Mouse (Mus musculus) A20 (cell line): ENCODE data around the gene Hist1h4h.
"Not testable (repeated sequence)": the region's sequence is repeated elsewhere in the genome, so short reads cannot be mapped to it uniquely, and the experiment has no call there.

Experiments
- DNase-seq: peaks from one replicate; pipeline ENCODE4 v3.0.0-alpha.2; 2011; ENCODE audit warnings: low read depth, low spot score

Gene Hist1h4h

DNA sequence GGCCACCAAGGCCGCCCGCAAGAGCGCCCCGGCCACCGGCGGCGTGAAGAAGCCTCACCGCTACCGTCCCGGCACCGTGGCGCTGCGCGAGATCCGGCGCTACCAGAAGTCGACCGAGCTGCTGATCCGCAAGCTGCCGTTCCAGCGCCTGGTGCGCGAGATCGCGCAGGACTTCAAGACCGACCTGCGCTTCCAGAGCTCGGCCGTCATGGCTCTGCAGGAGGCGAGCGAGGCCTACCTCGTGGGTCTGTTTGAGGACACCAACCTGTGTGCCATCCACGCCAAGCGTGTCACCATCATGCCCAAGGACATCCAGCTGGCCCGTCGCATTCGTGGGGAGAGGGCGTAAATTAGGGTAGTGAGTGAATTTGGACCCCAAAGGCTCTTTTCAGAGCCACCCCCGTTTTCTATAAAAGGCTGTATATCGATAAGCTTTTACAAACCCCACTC, 45.0 kb downstream of the Hist1h4h start:
- DNase-seq = not testable (repeated sequence)

DNA sequence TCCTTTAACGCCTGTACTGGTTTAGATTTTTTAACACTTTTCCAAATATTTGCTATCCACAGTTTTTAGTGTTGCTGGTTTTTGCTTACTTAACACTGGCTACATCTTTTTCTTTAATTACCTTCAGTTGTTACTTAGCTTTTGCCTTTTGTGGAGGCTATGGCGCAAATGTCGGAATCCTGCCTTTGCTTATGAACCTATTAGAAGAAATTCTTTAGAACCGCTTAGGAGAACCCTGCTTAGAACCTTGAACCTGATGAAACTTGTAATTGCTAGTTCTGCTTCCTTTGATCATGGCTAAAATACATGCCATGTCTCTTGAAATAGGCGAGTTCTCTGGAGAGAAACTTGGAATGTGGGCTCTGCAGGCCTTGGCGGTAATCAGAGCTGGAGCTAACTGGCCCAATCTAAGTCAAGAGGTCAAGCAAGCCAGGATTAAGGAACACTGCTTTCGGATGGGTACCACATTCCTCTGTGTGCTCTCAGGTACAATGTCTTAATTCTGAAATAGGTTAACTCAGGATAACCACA, 45.6 kb downstream of the Hist1h4h start:
- no peak for DNase-seq

DNA sequence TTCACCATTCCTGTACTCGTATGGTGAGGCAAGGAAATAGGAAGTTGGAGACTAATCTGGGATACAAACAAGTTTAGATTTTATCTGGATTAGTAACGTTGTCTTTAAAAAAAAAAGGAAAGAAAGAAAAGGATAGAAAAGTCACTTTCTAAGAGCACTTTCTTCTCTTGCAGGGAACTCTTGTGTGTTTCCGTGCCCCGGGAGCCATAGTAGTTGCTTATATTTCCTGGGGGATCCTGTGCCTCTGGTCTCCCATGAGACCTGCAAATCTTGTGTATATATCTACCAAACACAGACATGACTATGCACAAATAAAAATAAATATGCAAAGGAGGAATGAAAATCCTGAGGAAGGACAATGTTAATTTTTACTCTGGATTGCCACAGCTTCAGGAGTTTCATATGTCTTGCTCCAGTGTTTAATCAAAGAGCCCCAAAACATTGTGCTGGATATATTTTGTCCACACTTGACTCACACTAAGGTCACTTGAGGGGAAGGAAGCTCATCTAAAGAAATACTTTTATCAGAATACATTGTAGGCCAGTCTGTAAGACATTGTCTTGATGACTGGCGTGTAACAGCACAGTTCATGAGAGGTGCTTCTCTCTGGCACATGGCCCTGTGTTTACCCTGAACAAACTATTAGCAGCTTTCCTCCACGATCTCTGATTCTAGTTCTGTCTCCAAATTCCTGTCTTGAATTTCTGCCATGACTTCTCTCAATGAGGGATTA, 46.2 kb downstream of the Hist1h4h start:
- DNase-seq = no peak

DNA sequence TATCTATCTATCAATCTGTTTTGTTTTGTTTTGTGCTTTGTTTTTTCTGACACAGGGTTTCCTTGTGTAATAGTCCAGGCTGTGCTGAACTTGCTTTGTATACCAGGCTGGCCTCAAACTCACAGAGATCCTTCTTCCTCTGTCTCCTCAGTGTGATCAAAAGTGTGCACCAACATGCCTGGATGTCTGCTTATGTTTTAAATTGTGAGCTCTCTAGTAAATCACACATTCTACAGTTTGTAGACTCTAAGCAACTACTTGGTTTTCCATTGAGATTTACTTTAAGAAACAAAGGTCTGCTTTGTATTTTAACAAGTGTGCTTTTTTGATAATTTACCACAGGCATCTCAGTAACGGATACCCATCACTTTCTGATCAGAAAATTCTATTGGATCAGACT, 47.0 kb downstream of the Hist1h4h start:
- no peak for DNase-seq
